43 mouse cellular contexts compared by ENCODE assay signal in genomic region chr11:63094496-63094895, GRCm38 (mm10). TPM values are rescaled to one million over a fixed set of nuclear protein-coding genes. Genes with fewer than 3 reads are reported as not detected.
"Had no signal": no experiment of that assay in that cellular context is flagged by ENCODE, and none has a peak within 500 bp of the region (broad histone marks: within the 10 kb centered on the region; RNA-seq: fewer than 3 reads in every experiment).

No protein-coding gene starts in this region.

- H3K9ac ChIP-seq: limb, embryonic 12.5 days; limb, embryonic 13.5 days; limb, embryonic 15.5 days; liver, embryonic 12.5 days; liver, embryonic 13.5 days; liver, embryonic 14.5 days; liver, embryonic 15.5 days; liver, postnatal 0 days; lung, embryonic 14.5 days; lung, embryonic 15.5 days; midbrain, embryonic 12.5 days; midbrain, embryonic 15.5 days; neural tube, embryonic 12.5 days had no signal

- H3K9me3 ChIP-seq: limb, embryonic 10.5 days; limb, embryonic 12.5 days; limb, embryonic 13.5 days; limb, embryonic 15.5 days; liver, embryonic 12.5 days; liver, embryonic 13.5 days; liver, embryonic 15.5 days; lung, embryonic 15.5 days; megakaryocyte, embryonic 14.5 days; midbrain, embryonic 10.5 days; midbrain, embryonic 12.5 days; midbrain, embryonic 15.5 days; neural tube, embryonic 12.5 days had no signal

- H3K4me1 ChIP-seq: liver, embryonic 12.5 days; liver, embryonic 13.5 days; liver, embryonic 15.5 days; megakaryocyte, embryonic 14.5 days; midbrain, embryonic 12.5 days; midbrain, embryonic 15.5 days; neural tube, embryonic 12.5 days had no signal

- H3K4me2 ChIP-seq: limb, embryonic 12.5 days; limb, embryonic 13.5 days; limb, embryonic 15.5 days; liver, embryonic 11.5 days; liver, embryonic 12.5 days; liver, embryonic 13.5 days; liver, embryonic 15.5 days; lung, embryonic 14.5 days; lung, embryonic 15.5 days; midbrain, embryonic 12.5 days; midbrain, embryonic 15.5 days; neural tube, embryonic 12.5 days had no signal

- ATAC-seq: liver, embryonic 12.5 days; liver, postnatal 0 days; lung, postnatal 0 days; midbrain, embryonic 15.5 days; midbrain, embryonic 16.5 days had no signal

- H3K27ac ChIP-seq: limb, embryonic 10.5 days; limb, embryonic 12.5 days; limb, embryonic 13.5 days; limb, embryonic 15.5 days; liver, embryonic 12.5 days; liver, embryonic 13.5 days; liver, embryonic 14.5 days; liver, embryonic 15.5 days; macrophage; midbrain, embryonic 10.5 days; midbrain, embryonic 12.5 days; midbrain, embryonic 15.5 days; neural tube, embryonic 12.5 days had no signal

- H3K36me3 ChIP-seq: limb, embryonic 10.5 days; limb, embryonic 12.5 days; limb, embryonic 13.5 days; limb, embryonic 15.5 days; liver, embryonic 12.5 days; liver, embryonic 13.5 days; liver, embryonic 15.5 days; lung, embryonic 15.5 days; midbrain, embryonic 10.5 days; midbrain, embryonic 12.5 days; midbrain, embryonic 15.5 days; neural tube, embryonic 12.5 days had no signal

- DNase-seq: left cerebral cortex, postnatal 4 days; liver; liver, embryonic 13.5 days; liver, postnatal 0 days; lung, adult 18-20 months; lung, adult 2 months; lung, embryonic 14.5 days; lung, postnatal 10 days; lung, postnatal 14 days; lung, postnatal 36 days; lung, postnatal 4 days; midbrain, embryonic 14.5 days had no signal

- H3K27me3 ChIP-seq: limb, embryonic 12.5 days; limb, embryonic 13.5 days; limb, embryonic 15.5 days; liver, embryonic 13.5 days; liver, embryonic 15.5 days; lung, embryonic 15.5 days; midbrain, embryonic 12.5 days; midbrain, embryonic 15.5 days; neural tube, embryonic 12.5 days had no signal

- H3K4me3 ChIP-seq: limb, embryonic 10.5 days; limb, embryonic 12.5 days; limb, embryonic 13.5 days; limb, embryonic 15.5 days; liver, embryonic 12.5 days; liver, embryonic 13.5 days; liver, embryonic 15.5 days; lung, embryonic 15.5 days; megakaryocyte, embryonic 14.5 days; midbrain, embryonic 10.5 days; midbrain, embryonic 12.5 days; midbrain, embryonic 15.5 days; myocyte; neural tube, embryonic 12.5 days had no signal

RNA-seq across cellular contexts. Expression of gene Tekt3, which starts 33.0 kb away (rescaled TPM):
- total RNA-seq: left cerebral cortex, postnatal 10 days; left cerebral cortex, postnatal 14 days; left cerebral cortex, postnatal 25 days; left cerebral cortex, postnatal 36 days; liver, adult 2 months; megakaryocyte progenitor cell, adult 5-6 weeks; megakaryocyte, adult 5-6 weeks; megakaryocyte-erythroid progenitor cell, adult 5-6 weeks; midbrain, postnatal 0 days; monocyte, adult 5-6 weeks had no signal
- polyA plus RNA-seq: limb, embryonic 10.5 days; limb, embryonic 11.5 days; limb, embryonic 12.5 days; liver, adult 2 months; liver, embryonic 11.5 days; liver, embryonic 12.5 days; liver, embryonic 13.5 days; liver, embryonic 14.5 days; liver, embryonic 15.5 days; liver, embryonic 16.5 days; liver, postnatal 0 days; lung, embryonic 14.5 days; macrophage; midbrain, embryonic 10.5 days; midbrain, embryonic 12.5 days; midbrain, embryonic 14.5 days; midbrain, embryonic 15.5 days; midbrain, embryonic 16.5 days; myocyte; neural tube, embryonic 11.5 days; neural tube, embryonic 12.5 days had no signal

RNA-seq across cellular contexts. Expression of gene Pmp22, which starts 34.3 kb away (rescaled TPM):
- total RNA-seq: megakaryocyte progenitor cell, adult 5-6 weeks; megakaryocyte-erythroid progenitor cell, adult 5-6 weeks; monocyte, adult 5-6 weeks had no signal
